Mouse (Mus musculus) CH12.LX (cell line): Measurements from ENCODE around the gene Brsk2. TPM values are rescaled to one million over a fixed set of nuclear protein-coding genes. Genes with fewer than 3 reads are reported as not detected.

Experiments used
- DNase-seq: peaks from one replicate; pipeline ENCODE4 v3.0.0-alpha.2; 2013; ENCODE audit errors: extremely low read depth
- H3K27ac ChIP-seq: 2 replicates; pipeline ENCODE4 v1.5.1; 2012; ENCODE audit warnings: low read depth, mild to moderate bottlenecking, control low read depth, moderate library complexity; ENCODE audit not compliant: insufficient read depth
- H3K27me3 ChIP-seq: replicated peaks from 2 replicates; pipeline ENCODE3; 2012; ENCODE audit warnings: inconsistent platforms
- H3K36me3 ChIP-seq, 2 experiments: replicated peaks in 1 of 2; 2 replicates each; pipeline versions ENCODE3 to v1.6.1; 2012; ENCODE audit warnings: inconsistent platforms in 1 of 2, low read length in 1 of 2, mild to moderate bottlenecking in 1 of 2, mixed read lengths in 1 of 2, moderate library complexity in 1 of 2; ENCODE audit not compliant: control insufficient read depth in 1 of 2, insufficient read depth in 1 of 2
- H3K4me1 ChIP-seq, 2 experiments: 2 replicates each; pipeline ENCODE4 v1.6.1; 2012; ENCODE audit warnings: inconsistent platforms in 1 of 2, moderate library complexity in 1 of 2; ENCODE audit not compliant: insufficient read depth in 2 of 2, control insufficient read depth in 1 of 2
- H3K4me2 ChIP-seq: 2 replicates; pipeline ENCODE4 v1.6.1; 2012; ENCODE audit warnings: low read depth, mild to moderate bottlenecking, control low read depth; ENCODE audit not compliant: poor library complexity, insufficient read depth, severe bottlenecking
- H3K4me3 ChIP-seq, 3 experiments: fragments of 150-350 bp in 1 of 3; sonication (generic) in 1 of 3; replicated peaks in 1 of 3; 2 replicates each; pipeline versions ENCODE3 to v1.5.1; 2011 to 2012; ENCODE audit warnings: low read depth in 2 of 3, low read length in 2 of 3, mild to moderate bottlenecking in 2 of 3, moderate library complexity in 2 of 3, control low read depth in 1 of 3, improper control_type of control experiment in 1 of 3, inconsistent platforms in 1 of 3, mixed read lengths in 1 of 3; ENCODE audit not compliant: poor library complexity in 1 of 3
- H3K79me2 ChIP-seq: replicated peaks from 2 replicates; pipeline ENCODE4 v1.6.1; 2012; ENCODE audit warnings: mild to moderate bottlenecking, moderate library complexity; ENCODE audit not compliant: control insufficient read depth, poor library complexity, insufficient read depth, severe bottlenecking; ENCODE audit errors: extremely low read depth
- H3K9ac ChIP-seq: 2 replicates; pipeline ENCODE4 v1.6.1; 2012; ENCODE audit warnings: low read depth, mild to moderate bottlenecking, control low read depth, moderate library complexity; ENCODE audit not compliant: insufficient read depth
- H3K9me3 ChIP-seq: replicated peaks from 2 replicates; pipeline ENCODE3; 2012; ENCODE audit warnings: low read length, inconsistent platforms, mixed read lengths
- BHLHE40 ChIP-seq: IDR thresholded peaks from 2 replicates; pipeline ENCODE4 v1.6.1; 2011; ENCODE audit warnings: mild to moderate bottlenecking, low read depth, low read length, improper control_type of control experiment
- ELF1 ChIP-seq: IDR thresholded peaks from 2 replicates; pipeline ENCODE4 v1.6.1; 2014; ENCODE audit warnings: low read depth, mild to moderate bottlenecking, inconsistent platforms, low read length, improper control_type of control experiment
- ETS1 ChIP-seq: conservative IDR thresholded peaks from 2 replicates; pipeline ENCODE4 v1.6.1; 2012; ENCODE audit warnings: low read depth, mild to moderate bottlenecking, inconsistent platforms, low read length, improper control_type of control experiment, moderate library complexity
- JUND ChIP-seq: conservative IDR thresholded peaks from 2 replicates; pipeline ENCODE4 v1.6.1; 2011; ENCODE audit warnings: low read depth, low read length, improper control_type of control experiment
- MAFK ChIP-seq: IDR thresholded peaks from 2 replicates; pipeline ENCODE4 v1.6.1; 2011; ENCODE audit warnings: low read length, improper control_type of control experiment; ENCODE audit not compliant: insufficient replicate concordance
- MAZ ChIP-seq: IDR thresholded peaks from 2 replicates; pipeline ENCODE4 v1.6.1; 2012; ENCODE audit warnings: low read depth, mild to moderate bottlenecking, inconsistent platforms, low read length, improper control_type of control experiment, moderate library complexity
- MEF2A ChIP-seq: IDR thresholded peaks from 2 replicates; pipeline ENCODE4 v1.6.1; 2014; ENCODE audit warnings: low read depth, mild to moderate bottlenecking, inconsistent platforms, low read length, improper control_type of control experiment, borderline replicate concordance
- NELFE ChIP-seq: IDR thresholded peaks from 2 replicates; pipeline ENCODE4 v1.6.1; 2011; ENCODE audit warnings: low read depth, low read length, improper control_type of control experiment
- PAX5 ChIP-seq: IDR thresholded peaks from 2 replicates; pipeline ENCODE4 v1.6.1; 2012; ENCODE audit warnings: low read length, inconsistent platforms, mixed read lengths
- RAD21 ChIP-seq: IDR thresholded peaks from 2 replicates; pipeline ENCODE4 v1.6.1; 2011; ENCODE audit warnings: low read depth, mild to moderate bottlenecking, low read length, improper control_type of control experiment, moderate library complexity
- TBP ChIP-seq: conservative IDR thresholded peaks from 2 replicates; pipeline ENCODE4 v1.6.1; 2011; ENCODE audit warnings: low read depth, low read length, improper control_type of control experiment
- TCF12 ChIP-seq: IDR thresholded peaks from 2 replicates; pipeline ENCODE4 v1.6.1; 2014; ENCODE audit warnings: low read depth, mild to moderate bottlenecking, inconsistent platforms, low read length, improper control_type of control experiment
- UBTF ChIP-seq: IDR thresholded peaks from 2 replicates; pipeline ENCODE4 v1.6.1; 2012; ENCODE audit warnings: low read depth, mild to moderate bottlenecking, inconsistent platforms, low read length, improper control_type of control experiment, moderate library complexity
- USF1 ChIP-seq: IDR thresholded peaks from 2 replicates; pipeline ENCODE4 v1.6.1; 2014; ENCODE audit warnings: low read depth, mild to moderate bottlenecking, inconsistent platforms, low read length, improper control_type of control experiment
- ZC3H11A ChIP-seq: IDR thresholded peaks from 2 replicates; pipeline ENCODE4 v1.6.1; 2012; ENCODE audit warnings: low read depth, mild to moderate bottlenecking, inconsistent platforms, low read length, improper control_type of control experiment
- ZKSCAN1 ChIP-seq: IDR thresholded peaks from 2 replicates; pipeline ENCODE4 v1.6.1; 2012; ENCODE audit warnings: low read depth, inconsistent platforms, low read length, improper control_type of control experiment, borderline replicate concordance
- dilution Hi-C: fragments of 300-500 bp; cut with MboI; formaldehyde crosslinking; loops from 2 replicates; pipeline ENCODE4 v1.14.3; 2020; ENCODE audit warnings: low sequenced_read_pairs; ENCODE audit not compliant: extremely low pct_unique_long_range_greater_than_20kb, extremely low pct_ligation_motif_present
- in situ Hi-C: fragments of 300-500 bp; cut with MboI; formaldehyde crosslinking; loops from 3 replicates; pipeline ENCODE4 v1.14.3; 2019; ENCODE audit warnings: low sequenced_read_pairs, low pct_ligation_motif_present, low pct_unique_long_range_greater_than_20kb, mixed read lengths
- polyA plus RNA-seq: library from polyadenylated mRNA; unstranded; fragments of >175 nt; gene quantifications from 2 replicates; pipeline ENCODE4 v1.2.1, GENCODE M21; 2012; ENCODE audit warnings: low read depth; ENCODE audit not compliant: insufficient read length
- total RNA-seq, 2 experiments: library from RNA; depleted of rRNA; stranded (reverse); fragments of 300-350 nt in 1 of 2; fragments of >200 nt in 1 of 2; gene quantifications; 2 replicates each; pipeline ENCODE4 v1.2.3; 2012 to 2014

Gene Brsk2
- total and polyA plus RNA-seq, 3 experiments, result 5.3 to 11.0 (median 10.9) TPM

DNA sequence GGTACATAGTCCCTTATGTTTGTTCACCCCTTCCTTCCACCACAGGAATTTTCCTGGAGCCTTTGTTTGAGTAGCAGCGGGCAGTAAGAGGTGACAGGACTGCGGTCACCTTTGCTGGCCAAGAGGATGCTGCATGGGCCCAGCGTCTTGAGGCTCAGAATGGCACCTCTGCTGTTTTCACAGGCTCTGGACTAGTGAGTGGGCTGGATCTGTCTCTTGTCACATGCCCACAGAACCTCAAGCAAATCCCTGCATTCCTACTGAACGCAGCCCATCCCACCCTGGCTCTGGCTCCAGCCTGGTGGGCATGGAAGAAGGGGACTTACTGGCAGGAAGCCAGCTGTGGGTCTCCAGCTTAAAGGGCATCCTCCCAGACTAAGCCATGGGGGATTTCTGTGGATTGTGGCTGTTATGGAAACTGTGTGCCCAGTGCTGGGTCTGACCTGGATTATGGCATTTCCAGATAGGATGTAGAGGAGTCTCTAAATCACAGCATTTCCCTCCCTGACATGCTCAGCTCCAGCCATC, 8.0 kb downstream of the Brsk2 start:
- H3K36me3 ChIP-seq, result no peaks in the 10 kb centered on the region
- H3K9ac ChIP-seq, result no peak overlapping the region
- H3K27ac ChIP-seq, result no peak overlapping the region
- dilution Hi-C loops, result no loop called here
- peaks cover 86% of the 10 kb centered on the region for H3K27me3 ChIP-seq
- in situ Hi-C loops, result no loop called here
- no peaks in the 10 kb centered on the region for H3K4me1 ChIP-seq
- no peak for TF ChIP-seq ZC3H11A
- TF ChIP-seq JUND, result no peak
- TF ChIP-seq ZKSCAN1, result no peak
- TF ChIP-seq ELF1, result no peak
- TF ChIP-seq MAZ, result no peak
- no peak overlapping the region for H3K4me3 ChIP-seq
- no peaks in the 10 kb centered on the region for H3K9me3 ChIP-seq
- no peak for DNase-seq
- no peaks in the 10 kb centered on the region for H3K79me2 ChIP-seq
- H3K4me2 ChIP-seq, result no peak overlapping the region

DNA sequence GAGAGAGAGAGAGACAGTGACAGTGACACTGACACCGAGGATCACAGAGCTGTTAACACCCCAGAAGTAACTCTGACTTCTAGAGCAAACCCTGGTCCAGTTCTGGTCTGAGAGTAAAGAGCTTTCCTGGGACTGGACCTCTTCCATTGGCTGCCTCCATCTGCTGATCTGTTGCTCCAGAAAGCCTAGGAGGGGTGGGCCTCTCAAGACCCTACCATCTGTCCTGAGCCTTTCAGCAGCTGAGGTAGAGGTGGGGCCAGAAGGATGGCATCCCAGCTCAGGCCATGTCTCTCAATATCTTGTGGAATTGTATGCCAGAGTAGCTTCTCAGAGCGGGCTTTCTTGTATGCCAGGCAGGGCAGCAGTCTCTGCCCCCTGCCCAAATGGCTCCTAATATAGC, 8.7 kb downstream of the Brsk2 start:
- no peaks in the 10 kb centered on the region for H3K79me2 ChIP-seq
- H3K4me2 ChIP-seq, result no peak overlapping the region
- no peaks in the 10 kb centered on the region for H3K9me3 ChIP-seq
- H3K4me3 ChIP-seq, result no peak overlapping the region
- H3K27me3 ChIP-seq, result peaks cover 87% of the 10 kb centered on the region
- TF ChIP-seq NELFE (no peak), ETS1 (no peak), USF1 (no peak), MEF2A (no peak), TCF12 (no peak), PAX5 (no peak), BHLHE40 (no peak), MAFK (no peak), MAZ (no peak), RAD21 (no peak), TBP (no peak), UBTF (no peak)
- no peak overlapping the region for H3K27ac ChIP-seq
- no peaks in the 10 kb centered on the region for H3K4me1 ChIP-seq
- no peaks in the 10 kb centered on the region for H3K36me3 ChIP-seq
- in situ Hi-C loops, result no loop called here
- dilution Hi-C loops, result no loop called here
- no peak overlapping the region for H3K9ac ChIP-seq
- DNase-seq, result no peak
